Mouse (Mus musculus) neutrophil, adult 83 days (primary cell): Measurements from ENCODE around the gene Phyhipl. TPM values are rescaled to one million over a fixed set of nuclear protein-coding genes. Genes with fewer than 3 reads are reported as not detected.

Experiments used
- total RNA-seq, 2 experiments: library from RNA; stranded (reverse); gene quantifications; one replicate each; pipeline ENCODE4 v1.2.4; 2023

Phyhipl gene
- total RNA-seq = not detected

DNA sequence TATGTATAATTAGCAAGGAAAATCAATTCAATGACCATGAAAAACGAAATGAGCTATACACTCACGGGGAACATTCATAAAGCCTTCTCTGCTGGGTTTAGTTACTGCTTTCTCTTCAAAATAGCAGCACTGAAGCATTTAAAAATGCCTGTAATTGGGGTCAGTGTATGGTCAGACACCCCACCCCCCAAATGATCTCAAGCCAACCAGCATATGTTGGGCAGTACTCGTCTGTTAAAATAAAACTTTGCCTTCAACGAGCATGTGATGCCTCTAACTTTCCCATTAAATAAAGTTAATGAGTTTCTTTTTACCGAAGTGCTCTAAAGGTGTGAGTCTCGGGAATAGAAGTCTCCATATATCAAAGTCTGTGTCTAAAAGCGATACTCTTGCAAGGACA, at the start of gene Phyhipl:
Gene Phyhipl, minus strand, starts transcription at position 138 of the 400 bp plus-strand sequence.

Other genes starting within 250 kb of the Phyhipl start
- gene Fam13c, start 215.5 kb downstream of the Phyhipl start, total RNA-seq = not detected